Mouse (Mus musculus) erythroblast, embryonic 14.5 days (primary cell): ENCODE results near the gene Prkag2.

Source experiments
- GATA1 ChIP-seq: IDR thresholded peaks from 2 replicates; pipeline ENCODE4 v1.6.1; 2012; ENCODE audit warnings: low read length, inconsistent platforms, mixed read lengths
- TAL1 ChIP-seq: IDR thresholded peaks from 3 replicates; pipeline ENCODE4 v1.6.1; 2012; ENCODE audit warnings: low read length, inconsistent platforms, mixed read lengths

DNA sequence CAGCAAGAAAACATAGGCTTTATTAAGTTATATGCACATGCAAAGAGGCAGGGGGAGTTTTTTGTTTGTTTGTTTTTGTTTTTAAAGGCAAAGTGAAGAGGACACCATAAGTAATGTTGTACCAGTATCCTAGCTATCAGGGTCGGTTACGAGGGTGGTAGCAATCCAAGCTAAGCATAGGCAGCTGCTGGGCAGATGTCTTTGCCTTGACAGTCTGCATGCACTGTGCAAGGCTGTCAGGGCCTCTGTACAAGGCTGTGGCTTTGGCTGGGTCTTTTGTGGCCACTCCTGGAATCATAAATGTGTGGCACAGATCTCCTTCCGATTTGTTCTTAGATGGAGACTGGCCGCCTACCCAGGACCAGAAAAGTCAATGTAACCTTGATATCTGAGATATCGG, 141.8 kb downstream of the Prkag2 start:
- TF ChIP-seq TAL1 (no peak), GATA1 (no peak)
